In genomic region chr6:45979171-45979570, GRCm38 (mm10) we compare ENCODE assay signal across 23 mouse cellular contexts.
DNase-seq lines count a peak whose midpoint lies in the region; ATAC-seq and TF ChIP-seq lines count a peak whose summit lies in the region.
"Had no signal": no experiment of that assay in that cellular context is flagged by ENCODE, and none has a peak within 500 bp of the region (broad histone marks: within the 10 kb centered on the region; RNA-seq: fewer than 3 reads in every experiment).

No protein-coding gene starts in this region.

- H3K36me3 ChIP-seq in kidney, embryonic 14.5 days (ENCODE audit: control insufficient read depth, insufficient read depth, low read length) = no peaks in the 10 kb centered on the region
- H3K36me3 ChIP-seq in kidney, postnatal 0 days (ENCODE audit: insufficient read depth, low read length) = no peaks in the 10 kb centered on the region
- H3K36me3 ChIP-seq: embryonic facial prominence, embryonic 12.5 days; embryonic facial prominence, embryonic 15.5 days; G1E had no signal

- no peak overlapping the region for H3K27ac ChIP-seq in cerebellum, adult 2 months (ENCODE audit: insufficient read depth, low read length)
- H3K27ac ChIP-seq in kidney, embryonic 14.5 days (ENCODE audit: low read depth, low read length) = no peak overlapping the region
- H3K27ac ChIP-seq in kidney, postnatal 0 days = no peak overlapping the region
- H3K27ac ChIP-seq: embryonic facial prominence, embryonic 12.5 days; embryonic facial prominence, embryonic 15.5 days; gastrocnemius, adult 2 months; hindbrain, embryonic 14.5 days had no signal

- no peak for TF ChIP-seq POLR2A in cerebellum, adult 2 months (IDR thresholded peaks at IDR 0.05; ENCODE audit: borderline replicate concordance, insufficient read depth, low read length)

- no peak for TF ChIP-seq CTCF in cerebellum, adult 2 months (IDR thresholded peaks at IDR 0.05; ENCODE audit: borderline replicate concordance, insufficient read depth, low read depth, low read length)
- TF ChIP-seq CTCF in kidney, postnatal 0 days (IDR thresholded peaks at IDR 0.05; ENCODE audit: low read depth) = no peak

- DNase-seq in cerebellum, postnatal 14 days = peak; percentile 3 to 24
- no peak for DNase-seq in cerebellum, adult 2 months
- no peak for DNase-seq in kidney, postnatal 4 days
- peak; percentile 62 for DNase-seq in kidney, postnatal 0 days (ENCODE audit: low spot score)
- DNase-seq in kidney, adult 18-20 months = no peak
- DNase-seq: adrenal gland, postnatal 10 days; adrenal gland, postnatal 36 days; B cell, adult 2 months; cerebellum, adult 8-10 months; cerebellum, postnatal 25 days; forebrain, postnatal 0 days; gastrocnemius, adult 2 months; gastrocnemius, postnatal 14 days; heart, adult 11 months had no signal

- no peaks in the 10 kb centered on the region for H3K27me3 ChIP-seq in cerebellum, adult 2 months (ENCODE audit: control insufficient read depth, insufficient read depth, low read length)
- H3K27me3 ChIP-seq in kidney, embryonic 14.5 days (ENCODE audit: control insufficient read depth, insufficient read depth, low read length) = no peaks in the 10 kb centered on the region
- H3K27me3 ChIP-seq in kidney, postnatal 0 days (ENCODE audit: insufficient read depth, low read length) = no peaks in the 10 kb centered on the region
- H3K27me3 ChIP-seq: CH12.LX; embryonic facial prominence, embryonic 12.5 days; embryonic facial prominence, embryonic 15.5 days; Patski had no signal

- no peak overlapping the region for H3K4me2 ChIP-seq in kidney, embryonic 14.5 days (replicated peaks; ENCODE audit: low read depth, low read length)
- no peak overlapping the region for H3K4me2 ChIP-seq in kidney, postnatal 0 days (ENCODE audit: low read length)
- H3K4me2 ChIP-seq: embryonic facial prominence, embryonic 12.5 days; embryonic facial prominence, embryonic 15.5 days; heart, embryonic 11.5 days; hindbrain, embryonic 14.5 days had no signal

- H3K4me3 ChIP-seq in cerebellum, adult 2 months (replicated peaks; ENCODE audit: insufficient read depth, low read depth, low read length) = no peak overlapping the region
- no peak overlapping the region for H3K4me3 ChIP-seq in kidney, embryonic 14.5 days (ENCODE audit: low read length)
- no peak overlapping the region for H3K4me3 ChIP-seq in kidney, postnatal 0 days (replicated peaks; ENCODE audit: low read depth, low read length)
- H3K4me3 ChIP-seq: embryonic facial prominence, embryonic 12.5 days; embryonic facial prominence, embryonic 15.5 days; gastrocnemius, adult 2 months had no signal

- 47% methylated on average over 2 of the region's 2 CpGs for WGBS in cerebellum, adult 2 months
- WGBS in kidney, embryonic 14.5 days = 53% methylated on average over 2 of the region's 2 CpGs
- 54% methylated on average over 2 of the region's 2 CpGs for WGBS in kidney, postnatal 0 days

- no peak overlapping the region for H3K9ac ChIP-seq in kidney, embryonic 14.5 days (ENCODE audit: low read depth, low read length)
- no peak overlapping the region for H3K9ac ChIP-seq in kidney, postnatal 0 days (ENCODE audit: low read depth, low read length)
- H3K9ac ChIP-seq: embryonic facial prominence, embryonic 12.5 days; embryonic facial prominence, embryonic 15.5 days; forebrain, postnatal 0 days; hindbrain, embryonic 14.5 days had no signal

- H3K4me1 ChIP-seq in cerebellum, adult 2 months (ENCODE audit: control insufficient read depth, insufficient read depth, low read length) = no peaks in the 10 kb centered on the region
- H3K4me1 ChIP-seq in kidney, embryonic 14.5 days (ENCODE audit: control insufficient read depth, insufficient read depth, low read length) = no peaks in the 10 kb centered on the region
- H3K4me1 ChIP-seq in kidney, postnatal 0 days (replicated peaks; ENCODE audit: insufficient read depth, low read length) = no peaks in the 10 kb centered on the region
- H3K4me1 ChIP-seq: embryonic facial prominence, embryonic 15.5 days had no signal

- ATAC-seq in kidney, embryonic 14.5 days (ENCODE audit: low FRiP score, low TSS enrichment) = peak; percentile 93; the same call in 1 of the 2 replicates
- peak; percentile 43; the same call in 1 of the 2 replicates for ATAC-seq in kidney, postnatal 0 days (replicated peaks; ENCODE audit: low FRiP score, low read depth)
- ATAC-seq: forebrain, embryonic 14.5 days; forebrain, postnatal 0 days; Patski had no signal

- H3K9me3 ChIP-seq in kidney, embryonic 14.5 days (ENCODE audit: control insufficient read depth, low read length) = no peaks in the 10 kb centered on the region
- H3K9me3 ChIP-seq in kidney, postnatal 0 days (replicated peaks; ENCODE audit: low read length) = no peaks in the 10 kb centered on the region
- H3K9me3 ChIP-seq: embryonic facial prominence, embryonic 12.5 days; embryonic facial prominence, embryonic 15.5 days; G1E had no signal

Comparison
In these comparisons a context has a peak if more than half of its experiments do, and no peak if none do; other contexts are left out.
1. DNase-seq: peak in cerebellum, postnatal 14 days (2 of 2) and kidney, postnatal 0 days (single experiment); none in cerebellum, adult 2 months (0 of 2), kidney, postnatal 4 days (0 of 2) and kidney, adult 18-20 months (single experiment).